Mouse (Mus musculus): ENCODE measurements around the gene Fam53b.

DNA sequence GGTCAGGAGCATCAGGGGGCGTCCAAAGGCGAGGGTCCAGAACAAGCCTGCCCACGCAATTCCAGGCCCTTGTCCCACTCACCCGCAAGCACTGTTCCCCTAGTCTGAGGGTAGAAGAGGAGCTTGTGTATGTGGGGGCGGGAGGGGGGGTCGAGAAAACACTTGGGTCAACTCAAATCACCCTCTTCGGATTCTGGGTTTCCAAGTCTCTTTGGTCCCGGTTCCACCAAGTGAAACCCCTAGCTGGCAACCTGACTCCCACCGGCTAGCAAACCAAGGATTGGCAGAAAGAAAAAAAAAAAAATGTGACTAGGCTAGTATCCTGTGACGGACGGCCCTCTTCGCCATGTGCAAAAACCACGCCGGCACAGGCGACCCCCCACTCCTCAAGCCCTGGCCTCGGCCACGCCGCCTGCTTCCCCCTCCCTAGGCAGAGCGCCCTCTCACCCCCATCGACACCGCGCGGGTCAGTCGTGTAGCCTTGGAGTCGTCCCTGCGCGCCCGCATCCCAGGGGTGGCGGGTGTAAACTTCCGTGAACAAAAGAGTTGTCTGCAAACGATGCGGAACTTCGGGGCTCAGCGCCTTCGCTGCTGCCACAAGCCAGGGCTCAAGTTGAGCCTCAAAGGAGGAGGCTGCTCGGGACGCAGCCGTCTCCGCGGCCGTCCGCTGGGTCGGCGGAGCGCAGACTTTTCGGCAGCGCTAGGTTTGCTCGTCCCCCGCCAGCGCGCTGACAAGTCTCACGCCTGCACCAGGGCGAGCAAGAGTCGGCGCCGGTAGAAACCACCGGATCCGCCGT, 869 bp downstream of the Fam53b start:
- TF ChIP-seq CTCF (IDR thresholded peaks at IDR 0.05; ENCODE audit: borderline replicate concordance, extremely low read depth, insufficient read depth, insufficient read length) (no peak), POLR2A (IDR thresholded peaks at IDR 0.05; ENCODE audit: borderline replicate concordance, extremely low read depth, insufficient read depth, insufficient read length, poor library complexity, severe bottlenecking) (peak; percentile 8; the same call in 1 of the 2 replicates)

Data from brain, embryonic 14.5 days (tissue).